Mouse (Mus musculus) limb, embryonic 14.5 days (tissue): Measurements from ENCODE around the gene Gjd2. TPM values are rescaled to one million over a fixed set of nuclear protein-coding genes. Genes with fewer than 3 reads are reported as not detected.

Experiments
- ATAC-seq: fragments of 200-750 bp; cut with Nextera tagmentation; 2 replicates; pipeline ENCODE4 v1.8.0; 2017; ENCODE audit warnings: low read depth, moderate number of reproducible peaks, moderate TSS enrichment; ENCODE audit not compliant: low FRiP score
- DNase-seq: peaks from one replicate; pipeline ENCODE4 v3.0.0-alpha.2; 2015; ENCODE audit warnings: low spot score
- H3K27ac ChIP-seq: fragments of 300-500 bp; sonication (generic); replicated peaks from 2 replicates; pipeline ENCODE4 v1.5.1; 2014; ENCODE audit warnings: low read depth, mild to moderate bottlenecking, low read length, moderate library complexity, mixed read lengths
- H3K27me3 ChIP-seq: fragments of 300-500 bp; sonication (generic); 2 replicates; pipeline ENCODE4 v1.6.1; 2014; ENCODE audit warnings: low read length, mixed read lengths; ENCODE audit not compliant: control insufficient read depth, insufficient read depth
- H3K36me3 ChIP-seq: fragments of 300-500 bp; sonication (generic); 2 replicates; pipeline ENCODE4 v1.6.1; 2014; ENCODE audit warnings: mild to moderate bottlenecking, low read length, moderate library complexity, mixed read lengths; ENCODE audit not compliant: control insufficient read depth, insufficient read depth
- H3K4me1 ChIP-seq: fragments of 300-500 bp; sonication (generic); 2 replicates; pipeline ENCODE4 v1.6.1; 2014; ENCODE audit warnings: antibody characterized with exemption, low read length, mixed read lengths; ENCODE audit not compliant: control insufficient read depth, insufficient read depth
- H3K4me2 ChIP-seq: fragments of 300-500 bp; sonication (generic); replicated peaks from 2 replicates; pipeline ENCODE4 v1.6.1; 2014; ENCODE audit warnings: low read depth, mild to moderate bottlenecking, low read length, moderate library complexity; ENCODE audit not compliant: severe bottlenecking
- H3K4me3 ChIP-seq: fragments of 300-500 bp; sonication (generic); replicated peaks from 2 replicates; pipeline ENCODE4 v1.5.1; 2014; ENCODE audit warnings: low read length
- H3K9ac ChIP-seq: fragments of 300-500 bp; sonication (generic); 2 replicates; pipeline ENCODE4 v1.6.1; 2014; ENCODE audit warnings: mild to moderate bottlenecking, low read depth, low read length, moderate library complexity; ENCODE audit not compliant: severe bottlenecking
- H3K9me3 ChIP-seq: fragments of 300-500 bp; sonication (generic); 2 replicates; pipeline ENCODE4 v1.6.1; 2016; ENCODE audit warnings: low read length; ENCODE audit not compliant: control insufficient read depth
- POLR2A ChIP-seq: fragments of 200-500 bp; IDR thresholded peaks from 2 replicates; pipeline ENCODE4 v1.8.0; 2012; ENCODE audit warnings: inconsistent platforms, mild to moderate bottlenecking, moderate library complexity, borderline replicate concordance; ENCODE audit not compliant: insufficient read depth, insufficient read length; ENCODE audit errors: extremely low read depth
- WGBS: fragments of 180-500 bp; shearing (Covaris S2); extraction: QIAGEN DNeasy Blood & Tissue Kit; methylation state at CpG from one replicate; pipeline ENCODE4 v1.1.7; 2014; 5-methylcytosine and 5-hydroxymethylcytosine counted together
- polyA plus RNA-seq, 2 experiments: library from polyadenylated mRNA; depleted of rRNA in 1 of 2; stranded (reverse) in 1 of 2; unstranded in 1 of 2; fragments of >200 nt; fragmentation: Nextera tagmentation in 1 of 2; extraction: Ambion mirVana in 1 of 2; gene quantifications; 2 replicates each; pipeline versions ENCODE4 v1.2.1 to v1.2.3; 2012 to 2014

Gjd2 gene
- polyA plus RNA-seq, 2 experiments: 0.30 TPM; not detected in 1

DNA sequence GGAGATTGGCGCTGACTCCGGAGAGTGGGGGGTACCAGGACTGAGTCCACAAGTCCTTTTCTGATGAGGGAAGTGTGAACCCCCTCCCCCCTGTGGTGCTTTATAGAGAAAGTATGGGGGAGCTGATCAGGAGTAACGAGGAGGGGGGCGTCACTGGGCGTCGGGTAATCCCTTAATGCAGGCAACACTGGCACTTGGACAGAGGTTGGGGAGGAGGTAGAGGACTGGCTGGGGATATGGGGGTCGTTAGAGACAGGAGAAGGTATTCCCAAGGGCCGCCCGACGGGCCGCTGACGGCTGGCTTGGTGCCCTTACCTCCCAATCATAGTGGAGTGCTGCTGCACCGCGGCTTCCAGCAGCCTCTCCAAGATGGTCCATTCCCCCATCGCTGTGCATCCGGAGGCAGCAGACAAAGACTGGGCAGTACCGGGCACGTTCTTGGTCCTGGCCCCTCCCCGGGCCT is 639 bp downstream of the Gjd2 start:
- Histone ChIP-seq H3K27me3 (peaks cover 50% of the 10 kb centered on the region), H3K36me3 (no peaks in the 10 kb centered on the region), H3K4me1 (peaks cover 9% of the 10 kb centered on the region; the same call in 1 of the 2 replicates), H3K27ac (no peak overlapping the region), H3K4me3 (peak overlapping the region; percentile 37; the same call in 1 of the 2 replicates), H3K4me2 (no peak overlapping the region; the same call in 1 of the 2 replicates), H3K9me3 (no peaks in the 10 kb centered on the region), H3K9ac (no peak overlapping the region)
- ATAC-seq (no peak), DNase-seq (no peak)
- 5% methylated on average over 19 of the region's 19 CpGs for WGBS
- no peak for TF ChIP-seq POLR2A

DNA sequence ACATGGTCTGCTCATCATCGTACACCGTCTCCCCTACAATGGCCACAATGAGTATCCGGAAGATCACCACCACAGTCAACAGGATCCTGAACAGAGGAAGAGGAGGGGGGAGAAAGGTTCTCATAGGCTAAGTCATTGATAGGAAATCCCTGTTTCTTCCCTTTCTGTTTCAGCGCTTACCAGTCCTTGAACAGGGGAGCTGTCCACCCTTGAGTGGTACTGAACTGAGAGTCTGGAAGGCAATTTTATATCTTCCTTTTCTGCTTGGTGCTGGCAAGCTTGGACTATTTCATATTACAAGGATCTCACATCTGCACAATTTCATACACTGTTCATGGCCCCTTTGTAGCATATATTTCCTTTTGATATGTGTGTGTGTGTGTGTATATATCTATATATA is 1.6 kb downstream of the Gjd2 start:
- peak; percentile 83 for DNase-seq
- no peak overlapping the region for H3K4me2 ChIP-seq
- H3K4me1 ChIP-seq: peaks cover 9% of the 10 kb centered on the region; the same call in 1 of the 2 replicates
- no peak for TF ChIP-seq POLR2A
- H3K36me3 ChIP-seq: no peaks in the 10 kb centered on the region
- H3K9me3 ChIP-seq: no peaks in the 10 kb centered on the region
- no peak overlapping the region for H3K9ac ChIP-seq
- no peak for ATAC-seq
- WGBS: 66% methylated on average over 3 of the region's 4 CpGs
- H3K27ac ChIP-seq: no peak overlapping the region
- no peak overlapping the region for H3K4me3 ChIP-seq
- peaks cover 44% of the 10 kb centered on the region for H3K27me3 ChIP-seq

DNA sequence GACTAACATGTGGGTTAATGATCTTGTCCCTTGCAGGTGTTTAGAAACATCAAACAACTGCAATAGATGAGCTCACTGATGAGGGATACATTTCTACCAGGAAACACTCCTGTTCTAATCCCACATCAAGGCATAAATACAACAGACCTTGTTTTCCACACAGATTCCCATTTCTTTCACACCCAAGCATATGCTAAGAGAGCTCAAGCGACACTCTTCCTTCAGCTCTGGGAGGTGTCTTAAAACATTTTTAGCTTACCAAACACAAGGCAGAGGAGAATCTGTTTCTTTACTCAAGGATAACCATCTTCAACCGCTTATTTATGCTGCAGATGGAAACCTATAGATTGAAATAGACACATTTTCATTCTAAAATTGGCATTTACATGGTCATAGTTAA is 5.1 kb downstream of the Gjd2 start:
- no peaks in the 10 kb centered on the region for H3K36me3 ChIP-seq
- no peak overlapping the region for H3K27ac ChIP-seq
- TF ChIP-seq POLR2A: no peak
- no peak for DNase-seq
- 72% methylated on average over 2 of the region's 2 CpGs for WGBS
- no peak overlapping the region for H3K4me3 ChIP-seq
- no peaks in the 10 kb centered on the region for H3K9me3 ChIP-seq
- peaks cover 14% of the 10 kb centered on the region for H3K27me3 ChIP-seq
- H3K9ac ChIP-seq: no peak overlapping the region
- peaks cover 2% of the 10 kb centered on the region; the same call in 1 of the 2 replicates for H3K4me1 ChIP-seq
- ATAC-seq: no peak
- H3K4me2 ChIP-seq: no peak overlapping the region

DNA sequence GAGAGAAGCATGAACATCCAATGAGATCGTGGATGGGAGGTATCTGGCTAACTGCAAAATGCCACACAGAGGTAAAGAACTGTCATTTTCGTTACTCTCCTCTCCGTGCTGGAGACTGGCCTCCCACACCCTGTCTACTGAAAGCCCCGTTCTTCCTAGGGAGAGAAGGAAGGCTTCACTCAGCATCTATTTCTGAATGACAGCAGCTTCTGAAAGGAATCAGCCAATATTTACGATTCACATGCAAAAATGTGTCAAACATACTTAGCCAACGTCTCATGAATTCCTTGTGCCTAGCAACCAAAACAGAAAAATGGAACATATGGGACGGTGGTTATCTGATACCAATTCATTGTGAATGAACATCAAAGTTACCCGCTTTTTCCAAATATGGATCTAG is 15.9 kb downstream of the Gjd2 start:
- 71% methylated on average over 8 of the region's 8 CpGs for WGBS
- no peaks in the 10 kb centered on the region for H3K36me3 ChIP-seq
- no peak overlapping the region for H3K4me2 ChIP-seq
- ATAC-seq (no peak), DNase-seq (no peak)
- H3K27ac ChIP-seq: no peak overlapping the region
- H3K4me3 ChIP-seq: no peak overlapping the region
- no peaks in the 10 kb centered on the region for H3K9me3 ChIP-seq
- no peak overlapping the region for H3K9ac ChIP-seq
- no peaks in the 10 kb centered on the region for H3K27me3 ChIP-seq
- no peaks in the 10 kb centered on the region for H3K4me1 ChIP-seq
- no peak for TF ChIP-seq POLR2A

DNA sequence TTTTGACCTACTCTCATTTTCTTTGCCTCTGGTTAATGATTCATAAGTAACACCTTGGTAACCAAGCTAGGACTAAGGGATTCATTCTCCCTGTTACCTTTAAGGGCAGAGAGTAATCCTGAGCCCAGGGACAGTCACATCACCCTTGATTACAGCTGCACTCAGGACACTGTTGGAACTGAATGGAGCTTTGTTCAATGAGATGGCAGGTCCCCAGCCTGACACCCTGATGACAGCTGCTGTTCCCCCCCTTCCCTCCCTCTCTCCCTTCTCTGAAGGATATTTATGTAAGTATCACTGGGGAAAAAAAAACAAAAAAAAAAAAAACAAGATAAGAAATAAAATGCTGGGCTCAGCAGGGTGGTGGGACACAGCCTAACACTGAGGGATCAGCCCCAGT is 16.5 kb downstream of the Gjd2 start:
- H3K4me2 ChIP-seq: no peak overlapping the region
- no peak overlapping the region for H3K27ac ChIP-seq
- DNase-seq (no peak), ATAC-seq (no peak)
- no peaks in the 10 kb centered on the region for H3K4me1 ChIP-seq
- H3K4me3 ChIP-seq: no peak overlapping the region
- no peak overlapping the region for H3K9ac ChIP-seq
- no peaks in the 10 kb centered on the region for H3K9me3 ChIP-seq
- no peak for TF ChIP-seq POLR2A
- H3K36me3 ChIP-seq: no peaks in the 10 kb centered on the region
- H3K27me3 ChIP-seq: no peaks in the 10 kb centered on the region

DNA sequence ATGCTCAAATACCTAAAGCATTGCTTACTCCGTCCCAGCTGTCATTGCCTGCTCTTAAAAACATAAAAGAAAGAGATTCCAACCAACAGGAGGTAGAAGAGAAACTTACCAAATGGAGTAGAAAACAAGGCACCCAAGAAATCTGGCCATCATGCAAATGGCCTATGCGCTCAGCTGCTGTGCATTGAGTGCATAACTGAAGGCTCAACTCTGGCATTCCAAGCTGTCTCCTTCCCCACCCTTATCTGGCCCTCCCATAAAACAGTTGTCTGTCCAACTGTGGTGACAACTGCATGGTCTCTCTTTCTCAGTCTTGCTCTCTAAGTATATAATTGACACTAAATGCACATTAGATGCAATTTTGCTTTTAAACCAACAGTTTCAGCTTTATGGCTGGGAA is 28.5 kb downstream of the Gjd2 start:
- ATAC-seq (peak; percentile 72), DNase-seq (peak; percentile 45)
- Histone ChIP-seq H3K4me1 (no peaks in the 10 kb centered on the region), H3K36me3 (no peaks in the 10 kb centered on the region), H3K27me3 (no peaks in the 10 kb centered on the region), H3K9me3 (no peaks in the 10 kb centered on the region), H3K27ac (no peak overlapping the region), H3K4me3 (no peak overlapping the region), H3K9ac (no peak overlapping the region), H3K4me2 (no peak overlapping the region)
- no peak for TF ChIP-seq POLR2A
- 74% methylated on average over 2 of the region's 2 CpGs for WGBS
